8 mouse cellular contexts compared by ENCODE assay signal in genomic region chr11:20112006-20112740, GRCm38 (mm10). TPM values are rescaled to one million over a fixed set of nuclear protein-coding genes. Genes with fewer than 3 reads are reported as not detected.
DNase-seq lines count a peak whose midpoint lies in the region; ATAC-seq and TF ChIP-seq lines count a peak whose summit lies in the region.

No protein-coding gene starts in this region.

- peak overlapping the region; percentile 81 for H3K9ac ChIP-seq in embryonic facial prominence, embryonic 15.5 days
- peak overlapping the region; percentile 85 for H3K9ac ChIP-seq in limb, embryonic 14.5 days (ENCODE audit: low read depth, low read length, severe bottlenecking)
- H3K9ac ChIP-seq in midbrain, embryonic 16.5 days (ENCODE audit: low read depth, low read length), result peak overlapping the region; percentile 90

- H3K27ac ChIP-seq in bone marrow, adult 2 months (ENCODE audit: control insufficient read depth, insufficient read depth, low read depth, low read length, poor library complexity), result peak overlapping the region; percentile 98
- H3K27ac ChIP-seq in embryonic facial prominence, embryonic 15.5 days (replicated peaks), result peak overlapping the region; percentile 96
- peak overlapping the region; percentile 89 for H3K27ac ChIP-seq in limb, embryonic 14.5 days (replicated peaks; ENCODE audit: low read depth, low read length)
- H3K27ac ChIP-seq in midbrain, embryonic 16.5 days (ENCODE audit: low read length), result peak overlapping the region; percentile 89

- H3K4me2 ChIP-seq in embryonic facial prominence, embryonic 15.5 days (replicated peaks), result peak overlapping the region; percentile 69
- H3K4me2 ChIP-seq in limb, embryonic 14.5 days (replicated peaks; ENCODE audit: low read depth, low read length, severe bottlenecking), result peak overlapping the region; percentile 55
- peak overlapping the region; percentile 77 for H3K4me2 ChIP-seq in midbrain, embryonic 16.5 days (ENCODE audit: low read length)

- peak; percentile 80 for ATAC-seq in embryonic facial prominence, embryonic 15.5 days (ENCODE audit: insufficient number of reproducible peaks, low FRiP score, low TSS enrichment, low read depth)
- ATAC-seq in limb, embryonic 14.5 days (ENCODE audit: low FRiP score, low read depth), result peak; percentile 71
- ATAC-seq in midbrain, embryonic 16.5 days, result peak; percentile 82

- H3K79me3 ChIP-seq in C2C12 (ENCODE audit: low read depth), result peaks cover 54% of the 10 kb centered on the region

- H3K79me2 ChIP-seq in C2C12 (ENCODE audit: control insufficient read depth, insufficient read depth), result peaks cover 65% of the 10 kb centered on the region

- TF ChIP-seq CTCF in C2C12 (IDR thresholded peaks at IDR 0.05; ENCODE audit: control insufficient read depth, insufficient read depth, insufficient read length), result no peak
- TF ChIP-seq CTCF in bone marrow, adult 2 months (IDR thresholded peaks at IDR 0.05; ENCODE audit: control insufficient read depth, insufficient read depth, low read length), result no peak

- TF ChIP-seq POLR2A in bone marrow, adult 2 months (IDR thresholded peaks at IDR 0.05; ENCODE audit: borderline replicate concordance, control insufficient read depth, low read depth, low read length), result peak; percentile 74
- TF ChIP-seq POLR2A in limb, embryonic 14.5 days (IDR thresholded peaks at IDR 0.05; ENCODE audit: borderline replicate concordance, extremely low read depth, insufficient read depth, insufficient read length), result no peak; the same call in 1 of the 2 replicates

- H3K4me1 ChIP-seq in bone marrow, adult 2 months (ENCODE audit: control insufficient read depth, insufficient read depth, low read length), result no peaks in the 10 kb centered on the region; the same call in 1 of the 2 replicates
- H3K4me1 ChIP-seq in embryonic facial prominence, embryonic 15.5 days, result peaks cover 15% of the 10 kb centered on the region
- peaks cover 7% of the 10 kb centered on the region for H3K4me1 ChIP-seq in limb, embryonic 14.5 days (ENCODE audit: control insufficient read depth, insufficient read depth, low read length)
- H3K4me1 ChIP-seq in midbrain, embryonic 16.5 days (ENCODE audit: control insufficient read depth, insufficient read depth, low read length), result peaks cover 17% of the 10 kb centered on the region

- H3K36me3 ChIP-seq in C2C12 (ENCODE audit: control insufficient read depth, insufficient read depth), result peaks cover 22% of the 10 kb centered on the region
- 0 out of 2 replicates have a peak, but pooled peaks cover 3% of the 10 kb centered on the region for H3K36me3 ChIP-seq in embryonic facial prominence, embryonic 15.5 days
- H3K36me3 ChIP-seq in limb, embryonic 14.5 days (ENCODE audit: control insufficient read depth, insufficient read depth, low read length), result peaks cover 4% of the 10 kb centered on the region; the same call in 1 of the 2 replicates
- H3K36me3 ChIP-seq in midbrain, embryonic 16.5 days (ENCODE audit: control insufficient read depth, insufficient read depth, low read length), result 0 out of 2 replicates have a peak, but pooled peaks cover 4% of the 10 kb centered on the region

- H3K9me3 ChIP-seq in embryonic facial prominence, embryonic 15.5 days (replicated peaks), result no peaks in the 10 kb centered on the region
- no peaks in the 10 kb centered on the region for H3K9me3 ChIP-seq in limb, embryonic 14.5 days (ENCODE audit: control insufficient read depth, low read length)
- H3K9me3 ChIP-seq in midbrain, embryonic 16.5 days (replicated peaks; ENCODE audit: control insufficient read depth, low read length, poor library complexity, severe bottlenecking), result no peaks in the 10 kb centered on the region

- H3ac ChIP-seq in C2C12 (ENCODE audit: control insufficient read depth, insufficient read length, low read depth), result peak overlapping the region; percentile 88

- H3K4me3 ChIP-seq in C2C12 (ENCODE audit: insufficient read depth, poor library complexity, severe bottlenecking), result peak overlapping the region; percentile 83
- peak overlapping the region; percentile 89 for H3K4me3 ChIP-seq in bone marrow, adult 2 months (replicated peaks; ENCODE audit: control insufficient read depth, low read depth, low read length)
- peak overlapping the region; percentile 85 for H3K4me3 ChIP-seq in embryonic facial prominence, embryonic 15.5 days (replicated peaks)
- peak overlapping the region; percentile 85 for H3K4me3 ChIP-seq in limb, embryonic 14.5 days (replicated peaks; ENCODE audit: low read length)
- peak overlapping the region; percentile 76 for H3K4me3 ChIP-seq in midbrain, embryonic 16.5 days (ENCODE audit: low read depth, low read length)

- DNase-seq in heart, adult 9 months (ENCODE audit: low spot score in 2 of 2), result peak; percentile 82 to 88
- DNase-seq in kidney, adult 9 months, result peak; percentile 84
- peak; percentile 71 for DNase-seq in limb, embryonic 14.5 days (ENCODE audit: low spot score)
- peak; percentile 65 to 78 for DNase-seq in spleen, postnatal 14 days (ENCODE audit: low spot score in 2 of 2)

- under 1% methylated on average over 49 of the region's 50 CpGs for WGBS in bone marrow, adult 2 months
- 1% methylated on average over 41 of the region's 50 CpGs for WGBS in embryonic facial prominence, embryonic 15.5 days
- WGBS in limb, embryonic 14.5 days, result 2% methylated on average over 46 of the region's 50 CpGs
- WGBS in midbrain, embryonic 16.5 days, result under 1% methylated on average over 42 of the region's 50 CpGs

- no peaks in the 10 kb centered on the region for H3K27me3 ChIP-seq in C2C12 (ENCODE audit: control insufficient read depth, insufficient read depth, insufficient read length)
- H3K27me3 ChIP-seq in embryonic facial prominence, embryonic 15.5 days, result no peaks in the 10 kb centered on the region
- no peaks in the 10 kb centered on the region for H3K27me3 ChIP-seq in limb, embryonic 14.5 days (ENCODE audit: control insufficient read depth, insufficient read depth, low read length)
- no peaks in the 10 kb centered on the region for H3K27me3 ChIP-seq in midbrain, embryonic 16.5 days (ENCODE audit: control insufficient read depth, insufficient read depth, low read depth, low read length)

TF ChIP-seq in C2C12, 6 proteins besides CTCF, POLR2A, EP300 and RAD21:
- TF ChIP-seq MYOG (IDR thresholded peaks at IDR 0.05; ENCODE audit: control insufficient read depth, extremely low read depth, insufficient read length), result no peak
- peak; percentile 27 for TF ChIP-seq MAX (IDR thresholded peaks at IDR 0.05)
- no peak for TF ChIP-seq CEBPB (IDR thresholded peaks at IDR 0.05; ENCODE audit: low read depth)
- no peak for TF ChIP-seq USF1 (IDR thresholded peaks at IDR 0.05; ENCODE audit: low read depth)
- TF ChIP-seq FOSL1 (IDR thresholded peaks at IDR 0.05; ENCODE audit: insufficient read depth, low read length, poor library complexity, severe bottlenecking), result no peak
- no peak for TF ChIP-seq MYOD1 (IDR thresholded peaks at IDR 0.05; ENCODE audit: control insufficient read depth, insufficient read length, low read depth)

RNA-seq across cellular contexts. Expression of gene Actr2, which starts 0.5 kb away (rescaled TPM):
- polyA plus RNA-seq in C2C12 (2012; fragmentation: generic; extraction: Trizol), result 59.5 TPM
- 59.1 and 89.6 TPM in 2 replicates for polyA plus RNA-seq in bone marrow, adult 2 months (2011; ENCODE audit: insufficient read depth, insufficient read length, low replicate concordance, missing spikeins)
- polyA plus RNA-seq in embryonic facial prominence, embryonic 15.5 days (2015; fragmentation: Nextera tagmentation; extraction: Ambion mirVana), result 111 and 115 TPM in 2 replicates
- polyA plus RNA-seq in limb, embryonic 14.5 days (2012; rRNA removed), result 56.3 and 62.6 TPM in 2 replicates
- 64.4 and 67.3 TPM in 2 replicates for polyA plus RNA-seq in limb, embryonic 14.5 days (2014; fragmentation: Nextera tagmentation; extraction: Ambion mirVana)
- polyA plus RNA-seq in midbrain, embryonic 16.5 days (2015; fragmentation: Nextera tagmentation; extraction: Ambion mirVana), result 188 and 208 TPM in 2 replicates

Comparison
In these comparisons a context has a peak if more than half of its experiments do, and no peak if none do; other contexts are left out.
1. Peak in every context shown above with its lines: DNase-seq, ATAC-seq, H3K4me3 ChIP-seq and H3K27ac ChIP-seq.